Mouse (Mus musculus) small intestine, adult 2 months (tissue): ENCODE data around the gene B3galt2. TPM values are rescaled to one million over a fixed set of nuclear protein-coding genes. Genes with fewer than 3 reads are reported as not detected.

Source experiments
- H3K27ac ChIP-seq: fragments of 200-500 bp; 2 replicates; pipeline ENCODE4 v1.5.1; 2012; ENCODE audit warnings: low read depth, low read length, control low read depth, inconsistent platforms; ENCODE audit not compliant: insufficient read depth
- H3K27me3 ChIP-seq: fragments of 200-500 bp; 2 replicates; pipeline ENCODE4 v1.6.1; 2012; ENCODE audit warnings: mild to moderate bottlenecking, moderate library complexity, low read length, inconsistent platforms; ENCODE audit not compliant: control insufficient read depth, insufficient read depth
- H3K36me3 ChIP-seq: fragments of 200-500 bp; 2 replicates; pipeline ENCODE4 v1.6.1; 2012; ENCODE audit warnings: mild to moderate bottlenecking, low read length, control low read depth, inconsistent platforms; ENCODE audit not compliant: control insufficient read depth, insufficient read depth
- H3K4me1 ChIP-seq: fragments of 200-500 bp; 2 replicates; pipeline ENCODE4 v1.6.1; 2012; ENCODE audit warnings: low read length, inconsistent platforms, mixed read lengths; ENCODE audit not compliant: control insufficient read depth, insufficient read depth, insufficient read length
- H3K4me3 ChIP-seq: fragments of 200-500 bp; 2 replicates; pipeline ENCODE4 v1.5.1; 2012; ENCODE audit warnings: low read depth, mild to moderate bottlenecking, control low read depth, inconsistent platforms, low read length, moderate library complexity
- CTCF ChIP-seq: fragments of 200-500 bp; IDR thresholded peaks from 2 replicates; pipeline ENCODE4 v1.5.1; 2012; ENCODE audit warnings: low read depth, mild to moderate bottlenecking, control low read depth, inconsistent platforms, low read length, moderate library complexity, mixed read lengths; ENCODE audit not compliant: insufficient replicate concordance, insufficient read length; ENCODE audit errors: extremely low read depth
- POLR2A ChIP-seq: fragments of 200-500 bp; IDR thresholded peaks from 2 replicates; pipeline ENCODE4 v1.6.1; 2012; ENCODE audit warnings: low read depth, mild to moderate bottlenecking, control low read depth, inconsistent platforms, low read length, moderate library complexity
- WGBS: fragments of 180-500 bp; shearing (Covaris S2); methylation state at CpG from one replicate; pipeline ENCODE4 v1.1.7; 2018; 5-methylcytosine and 5-hydroxymethylcytosine counted together
- polyA plus RNA-seq: library from polyadenylated mRNA; depleted of rRNA; stranded (reverse); fragments of >200 nt; gene quantifications from 2 replicates; pipeline ENCODE4 v1.2.3, GENCODE M21; 2012

B3galt2 gene
- polyA plus RNA-seq, 1 experiment: not detected

GRCm38 (mm10) chr1:143631337-143631736 lies 9.1 kb upstream of the B3galt2 start:
- H3K4me1 ChIP-seq: no peaks in the 10 kb centered on the region
- no peak overlapping the region for H3K27ac ChIP-seq
- 58% methylated on average over 7 of the region's 7 CpGs for WGBS
- no peak overlapping the region for H3K4me3 ChIP-seq
- H3K36me3 ChIP-seq: peaks cover 5% of the 10 kb centered on the region
- TF ChIP-seq CTCF (no peak), POLR2A (no peak)
- H3K27me3 ChIP-seq: no peaks in the 10 kb centered on the region

GRCm38 (mm10) chr1:143632361-143632760 lies 8.1 kb upstream of the B3galt2 start:
- no peak overlapping the region for H3K4me3 ChIP-seq
- WGBS: 68% methylated on average over 1 of the region's 1 CpGs
- H3K27ac ChIP-seq: no peak overlapping the region
- no peaks in the 10 kb centered on the region for H3K4me1 ChIP-seq
- TF ChIP-seq POLR2A: no peak
- TF ChIP-seq CTCF: no peak
- no peaks in the 10 kb centered on the region for H3K27me3 ChIP-seq
- no peaks in the 10 kb centered on the region for H3K36me3 ChIP-seq

GRCm38 (mm10) chr1:143632854-143633587 lies 7.4 kb upstream of the B3galt2 start:
- H3K4me3 ChIP-seq: no peak overlapping the region
- no peaks in the 10 kb centered on the region for H3K36me3 ChIP-seq
- H3K27ac ChIP-seq: no peak overlapping the region
- WGBS: 80% methylated on average over 2 of the region's 2 CpGs
- no peaks in the 10 kb centered on the region for H3K27me3 ChIP-seq
- no peak for TF ChIP-seq POLR2A
- TF ChIP-seq CTCF: no peak
- no peaks in the 10 kb centered on the region for H3K4me1 ChIP-seq

- no peak for TF ChIP-seq POLR2A
- TF ChIP-seq CTCF: no peak
- 93% methylated on average over 2 of the region's 2 CpGs for WGBS
- H3K27me3 ChIP-seq: no peaks in the 10 kb centered on the region
- no peaks in the 10 kb centered on the region for H3K36me3 ChIP-seq
- no peak overlapping the region for H3K4me3 ChIP-seq
- H3K27ac ChIP-seq: no peak overlapping the region
- no peaks in the 10 kb centered on the region for H3K4me1 ChIP-seq
Measured at GRCm38 (mm10) chr1:143644221-143644620, 3.8 kb downstream of the B3galt2 start.

- H3K27me3 ChIP-seq: no peaks in the 10 kb centered on the region
- TF ChIP-seq CTCF (no peak), POLR2A (no peak)
- 64% methylated on average over 4 of the region's 4 CpGs for WGBS
- H3K4me1 ChIP-seq: no peaks in the 10 kb centered on the region
- no peak overlapping the region for H3K27ac ChIP-seq
- H3K4me3 ChIP-seq: no peak overlapping the region
- peaks cover 5% of the 10 kb centered on the region for H3K36me3 ChIP-seq
Measured at GRCm38 (mm10) chr1:143645386-143645785, 4.9 kb downstream of the B3galt2 start.

- no peak for TF ChIP-seq POLR2A
- Histone ChIP-seq H3K27me3 (no peaks in the 10 kb centered on the region), H3K4me3 (no peak overlapping the region), H3K4me1 (no peaks in the 10 kb centered on the region), H3K36me3 (peaks cover 6% of the 10 kb centered on the region), H3K27ac (no peak overlapping the region)
- 91% methylated on average over 4 of the region's 4 CpGs for WGBS
Measured at GRCm38 (mm10) chr1:143646219-143646618, 5.8 kb downstream of the B3galt2 start.

- WGBS: 84% methylated on average over 2 of the region's 2 CpGs
- TF ChIP-seq CTCF: no peak
- TF ChIP-seq POLR2A: no peak
- no peak overlapping the region for H3K27ac ChIP-seq
- peaks cover 11% of the 10 kb centered on the region for H3K36me3 ChIP-seq
- H3K4me3 ChIP-seq: no peak overlapping the region
- H3K27me3 ChIP-seq: no peaks in the 10 kb centered on the region
- H3K4me1 ChIP-seq: no peaks in the 10 kb centered on the region
Measured at GRCm38 (mm10) chr1:143650317-143650716, 9.9 kb downstream of the B3galt2 start.

- H3K36me3 ChIP-seq: peaks cover 13% of the 10 kb centered on the region
- H3K27me3 ChIP-seq: no peaks in the 10 kb centered on the region
- TF ChIP-seq CTCF (no peak), POLR2A (no peak)
- H3K4me1 ChIP-seq: no peaks in the 10 kb centered on the region
- H3K4me3 ChIP-seq: no peak overlapping the region
- 72% methylated on average over 3 of the region's 3 CpGs for WGBS
- no peak overlapping the region for H3K27ac ChIP-seq
Measured at GRCm38 (mm10) chr1:143653646-143654045, 13.2 kb downstream of the B3galt2 start.
